Mouse (Mus musculus) liver, embryonic 13.5 days (tissue): ENCODE results near the gene Actbl2. TPM values are rescaled to one million over a fixed set of nuclear protein-coding genes. Genes with fewer than 3 reads are reported as not detected.

ENCODE experiments used
- ATAC-seq: fragments of 200-750 bp; cut with Nextera tagmentation; 2 replicates; pipeline ENCODE4 v1.8.0; 2017; ENCODE audit warnings: low read depth, mild to moderate bottlenecking, moderate number of reproducible peaks, moderate library complexity
- DNase-seq: peaks from one replicate; pipeline ENCODE4 v3.0.0; 2022
- H3K27ac ChIP-seq: fragments of 300-500 bp; sonication (generic); 2 replicates; pipeline ENCODE4 v1.5.1; 2015; ENCODE audit warnings: moderate library complexity, mild to moderate bottlenecking, inconsistent platforms
- H3K27me3 ChIP-seq: fragments of 300-500 bp; sonication (generic); 2 replicates; pipeline ENCODE4 v1.6.1; 2015; ENCODE audit warnings: mild to moderate bottlenecking, inconsistent platforms
- H3K36me3 ChIP-seq: fragments of 300-500 bp; sonication (generic); 2 replicates; pipeline ENCODE4 v1.6.1; 2015; ENCODE audit warnings: mild to moderate bottlenecking, inconsistent platforms
- H3K4me1 ChIP-seq: fragments of 300-500 bp; sonication (generic); replicated peaks from 2 replicates; pipeline ENCODE4 v1.6.1; 2015; ENCODE audit warnings: inconsistent platforms
- H3K4me2 ChIP-seq: fragments of 300-500 bp; sonication (generic); 2 replicates; pipeline ENCODE4 v1.6.1; 2015; ENCODE audit warnings: inconsistent platforms, mild to moderate bottlenecking, moderate library complexity
- H3K4me3 ChIP-seq: fragments of 300-500 bp; sonication (generic); replicated peaks from 2 replicates; pipeline ENCODE4 v1.5.1; 2015; ENCODE audit warnings: mild to moderate bottlenecking, inconsistent platforms
- H3K9ac ChIP-seq: fragments of 300-500 bp; sonication (generic); 2 replicates; pipeline ENCODE4 v1.6.1; 2015; ENCODE audit warnings: mild to moderate bottlenecking, inconsistent platforms
- H3K9me3 ChIP-seq: fragments of 300-500 bp; sonication (generic); replicated peaks from 2 replicates; pipeline ENCODE4 v1.6.1; 2016; ENCODE audit warnings: inconsistent platforms
- WGBS: fragments of 180-500 bp; shearing (Covaris S2); methylation state at CpG from one replicate; pipeline ENCODE4 v1.1.7; 2015; ENCODE audit not compliant: insufficient replicate concordance; 5-methylcytosine and 5-hydroxymethylcytosine counted together
- polyA plus RNA-seq: library from polyadenylated mRNA; unstranded; fragments of >200 nt; fragmentation: Nextera tagmentation; extraction: Ambion mirVana; gene quantifications from 2 replicates; pipeline ENCODE4 v1.2.1, GENCODE M21; 2015

Gene Actbl2
- polyA plus RNA-seq, 1 experiment from 2014 or later = not detected

- no peak overlapping the region for H3K9ac ChIP-seq
These were observed 17.1 kb downstream of the Actbl2 start for GRCm38 (mm10) chr13:111271868-111272267.

DNA sequence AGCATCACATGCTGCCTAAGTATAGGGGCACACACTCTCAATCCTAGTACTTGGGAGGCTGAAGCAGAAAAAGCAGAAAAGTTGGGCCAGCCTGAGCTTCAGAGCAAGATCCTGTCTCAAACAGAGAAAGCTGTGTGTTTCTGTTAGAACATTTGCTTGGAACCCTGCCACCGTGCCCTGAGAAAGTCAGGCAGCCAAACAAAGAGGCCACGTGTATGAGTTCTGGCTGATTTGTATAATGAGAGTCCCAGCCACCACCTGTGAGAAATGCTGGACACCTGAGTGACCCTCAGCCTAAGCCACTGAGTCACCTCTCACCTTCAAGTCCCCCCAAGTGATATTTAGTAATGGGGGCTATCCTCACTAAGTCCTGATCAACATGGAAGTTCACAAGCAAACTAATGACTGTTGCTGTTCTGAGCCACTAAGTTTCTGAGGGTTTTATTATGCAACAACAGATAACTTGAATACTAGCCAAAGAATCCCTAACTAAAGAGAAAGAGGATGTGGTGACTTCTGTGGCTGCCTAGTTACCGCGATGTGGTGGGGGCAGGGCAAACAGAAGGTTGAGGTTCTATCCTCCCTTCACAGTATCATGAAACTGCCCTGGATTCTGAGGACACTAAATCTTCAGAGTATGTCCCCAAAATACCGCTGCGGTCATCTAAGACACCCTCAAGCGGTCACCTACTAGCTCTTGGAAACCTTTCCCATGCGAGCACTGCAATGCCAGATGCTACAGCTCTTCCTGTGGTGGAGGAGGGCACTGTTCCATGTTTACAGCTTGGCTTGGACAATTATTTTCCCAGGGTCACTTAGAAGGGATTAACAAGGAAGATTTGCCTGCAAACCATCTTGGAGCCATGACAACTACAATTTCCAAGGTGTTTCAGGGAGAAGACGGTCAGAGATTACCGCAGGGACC lies 31.9 kb downstream of the Actbl2 start:
- ATAC-seq (no peak), DNase-seq (peak; percentile 5)
- Histone ChIP-seq H3K27ac (no peak overlapping the region), H3K36me3 (no peaks in the 10 kb centered on the region), H3K9ac (no peak overlapping the region), H3K4me2 (no peak overlapping the region), H3K4me1 (no peaks in the 10 kb centered on the region), H3K4me3 (no peak overlapping the region), H3K27me3 (no peaks in the 10 kb centered on the region), H3K9me3 (no peaks in the 10 kb centered on the region)
- WGBS = 35% methylated on average over 10 of the region's 10 CpGs

More at GRCm38 (mm10) chr13:111271868-111272267, 17.1 kb downstream of the Actbl2 start:
- no peaks in the 10 kb centered on the region for H3K4me1 ChIP-seq
- no peak overlapping the region for H3K4me3 ChIP-seq
- H3K27me3 ChIP-seq = no peaks in the 10 kb centered on the region
- no peak overlapping the region for H3K27ac ChIP-seq
- ATAC-seq (no peak), DNase-seq (no peak)
- no peaks in the 10 kb centered on the region for H3K36me3 ChIP-seq
- H3K9me3 ChIP-seq = no peaks in the 10 kb centered on the region
- H3K4me2 ChIP-seq = no peak overlapping the region
- 67% methylated on average over 8 of the region's 8 CpGs for whole genome bisulfite sequencing

DNA sequence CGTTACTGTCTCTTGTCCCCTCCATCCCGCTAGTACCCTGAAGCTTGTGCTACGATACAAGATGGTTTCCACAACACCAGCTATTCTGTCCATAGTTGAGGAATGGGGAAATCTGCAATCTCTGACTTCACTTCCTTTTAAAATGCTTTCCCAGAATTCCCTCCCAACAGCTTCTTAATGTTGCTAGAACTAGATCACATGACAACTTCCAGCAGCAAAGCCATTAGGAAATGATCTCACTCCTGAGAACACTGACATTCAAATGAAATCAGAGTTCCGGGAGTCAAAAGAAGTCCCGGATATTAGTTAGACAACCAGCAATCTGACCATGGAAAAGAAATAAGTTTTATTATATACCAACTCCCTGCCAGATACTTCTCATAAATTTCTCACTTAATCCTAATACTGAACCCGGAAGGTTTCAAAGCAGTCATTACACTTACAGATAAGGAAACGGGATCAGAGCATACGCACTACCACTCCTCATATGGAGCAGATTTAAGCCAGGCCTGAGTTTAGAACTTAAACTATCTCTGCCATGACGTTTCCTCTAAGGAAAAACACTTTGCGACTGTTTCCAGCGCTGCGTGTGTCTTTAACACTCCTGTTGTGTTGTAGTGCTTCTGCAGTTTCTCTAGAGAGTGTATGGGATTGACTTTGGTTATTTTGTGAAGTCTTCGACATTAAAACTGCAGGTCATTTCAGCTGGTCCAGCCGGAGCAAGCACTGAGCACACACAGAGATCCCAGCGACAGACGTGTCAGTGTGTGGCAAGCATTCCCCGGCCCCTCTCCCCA lies 36.5 kb downstream of the Actbl2 start:
- Histone ChIP-seq H3K4me3 (no peak overlapping the region), H3K4me2 (no peak overlapping the region), H3K36me3 (no peaks in the 10 kb centered on the region), H3K27ac (peak overlapping the region; percentile 3; the same call in 1 of the 2 replicates), H3K4me1 (no peaks in the 10 kb centered on the region), H3K27me3 (no peaks in the 10 kb centered on the region), H3K9me3 (no peaks in the 10 kb centered on the region), H3K9ac (no peak overlapping the region)
- DNase-seq (no peak), ATAC-seq (no peak)
- 61% methylated on average over 17 of the region's 17 CpGs for WGBS

DNA sequence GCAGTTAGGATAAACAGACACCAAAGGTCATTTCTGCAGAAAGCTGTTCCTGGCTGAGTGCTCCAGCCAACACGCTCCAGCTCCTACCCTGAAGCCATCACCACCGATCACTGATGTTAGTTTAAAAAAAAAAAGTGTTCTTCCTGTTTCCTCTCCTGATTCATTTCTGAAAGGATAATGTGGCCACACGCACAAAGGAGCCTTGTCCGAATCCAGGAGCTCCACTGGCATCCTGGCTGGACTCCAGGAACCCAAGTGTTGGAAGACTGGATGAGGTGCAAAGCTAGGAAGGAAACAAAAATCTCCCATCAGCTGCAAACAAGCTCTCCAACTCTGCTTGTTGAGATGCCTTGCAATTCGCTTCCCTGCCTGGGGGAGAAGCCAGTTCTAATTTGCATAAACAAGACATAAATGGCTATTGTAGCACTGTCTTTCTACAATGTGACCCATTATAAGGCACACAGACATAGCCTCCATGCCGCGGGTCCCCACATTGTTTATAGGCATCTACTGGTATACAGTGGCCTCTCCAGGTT lies 37.2 kb downstream of the Actbl2 start:
- Histone ChIP-seq H3K36me3 (no peaks in the 10 kb centered on the region), H3K9me3 (no peaks in the 10 kb centered on the region), H3K9ac (no peak overlapping the region), H3K4me3 (no peak overlapping the region), H3K27me3 (no peaks in the 10 kb centered on the region), H3K27ac (peak overlapping the region; percentile 3; the same call in 1 of the 2 replicates), H3K4me2 (no peak overlapping the region), H3K4me1 (no peaks in the 10 kb centered on the region)
- ATAC-seq (no peak), DNase-seq (no peak)
- 51% methylated on average over 7 of the region's 7 CpGs for WGBS

- Histone ChIP-seq H3K4me2 (no peak overlapping the region), H3K9me3 (no peaks in the 10 kb centered on the region), H3K36me3 (no peaks in the 10 kb centered on the region), H3K4me1 (no peaks in the 10 kb centered on the region), H3K27me3 (no peaks in the 10 kb centered on the region), H3K27ac (no peak overlapping the region), H3K4me3 (no peak overlapping the region), H3K9ac (no peak overlapping the region)
- ATAC-seq (no peak), DNase-seq (no peak)
- WGBS = 63% methylated on average over 2 of the region's 2 CpGs
These were observed 38.7 kb downstream of the Actbl2 start for GRCm38 (mm10) chr13:111293478-111293877.

GRCm38 (mm10) chr13:111294965-111295494 lies 40.2 kb downstream of the Actbl2 start:
- WGBS = 60% methylated on average over 4 of the region's 4 CpGs
- Histone ChIP-seq H3K4me3 (no peak overlapping the region), H3K36me3 (no peaks in the 10 kb centered on the region), H3K4me2 (no peak overlapping the region), H3K9me3 (no peaks in the 10 kb centered on the region), H3K9ac (no peak overlapping the region), H3K27ac (no peak overlapping the region), H3K4me1 (no peaks in the 10 kb centered on the region), H3K27me3 (no peaks in the 10 kb centered on the region)
- DNase-seq (no peak), ATAC-seq (no peak)

GRCm38 (mm10) chr13:111296029-111296428 lies 41.2 kb downstream of the Actbl2 start:
- ATAC-seq (no peak), DNase-seq (no peak)
- Histone ChIP-seq H3K27me3 (no peaks in the 10 kb centered on the region), H3K27ac (no peak overlapping the region), H3K4me2 (no peak overlapping the region), H3K4me3 (no peak overlapping the region), H3K9me3 (no peaks in the 10 kb centered on the region), H3K36me3 (no peaks in the 10 kb centered on the region), H3K9ac (no peak overlapping the region), H3K4me1 (no peaks in the 10 kb centered on the region)
- WGBS = 45% methylated on average over 5 of the region's 5 CpGs

DNA sequence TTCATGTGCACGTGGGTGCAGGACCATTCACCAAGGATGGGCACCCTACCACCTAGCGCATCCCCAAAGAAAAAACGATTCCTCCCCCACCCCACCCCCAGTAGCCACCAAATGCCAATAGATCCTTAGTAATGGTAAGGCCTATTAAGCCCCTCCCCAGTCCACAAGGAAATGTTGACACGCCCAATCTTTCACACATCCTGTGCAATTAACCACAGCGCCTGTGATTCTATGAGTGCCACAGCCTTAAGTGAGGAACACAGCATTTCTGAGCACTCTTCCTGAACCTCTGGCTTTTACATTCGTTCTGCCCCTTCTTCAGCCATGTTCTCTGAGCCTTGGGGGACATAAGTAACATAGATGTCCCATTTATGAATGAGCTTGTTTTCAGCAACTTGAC lies 42.8 kb downstream of the Actbl2 start:
- ATAC-seq = no peak
- WGBS = 49% methylated on average over 6 of the region's 6 CpGs
- no peaks in the 10 kb centered on the region for H3K4me1 ChIP-seq

DNA sequence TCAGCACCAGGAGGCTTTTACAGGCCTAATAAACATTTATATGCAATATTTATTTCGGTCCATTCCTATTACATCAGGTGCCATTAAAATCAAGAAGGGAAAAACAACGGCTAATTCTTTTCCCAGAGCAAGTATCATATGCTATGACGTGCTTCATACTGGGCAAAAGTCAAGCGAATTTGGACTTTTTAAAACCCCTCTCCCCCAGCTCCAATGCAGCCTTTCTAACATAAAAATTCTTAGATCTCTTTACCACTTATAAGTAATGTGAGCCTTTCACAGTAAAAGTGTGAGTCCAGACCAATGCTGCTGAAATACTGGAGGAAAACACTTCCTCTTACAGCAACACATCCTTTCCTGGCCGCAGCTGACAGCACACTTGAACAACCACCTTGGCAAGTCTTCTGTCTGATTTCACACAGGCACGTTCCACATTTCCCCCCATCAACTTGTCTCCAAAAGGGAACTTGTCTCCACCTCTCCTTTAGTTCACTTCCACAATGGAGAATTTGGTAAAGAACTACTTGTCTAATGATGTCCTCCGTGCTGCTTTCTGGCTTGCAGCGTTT lies 44.4 kb downstream of the Actbl2 start:
- no peaks in the 10 kb centered on the region for H3K36me3 ChIP-seq
- no peak overlapping the region for H3K4me2 ChIP-seq
- no peak for DNase-seq
- H3K4me1 ChIP-seq = no peaks in the 10 kb centered on the region
- no peaks in the 10 kb centered on the region for H3K9me3 ChIP-seq
- H3K27me3 ChIP-seq = no peaks in the 10 kb centered on the region
- ATAC-seq = no peak
- no peak overlapping the region for H3K4me3 ChIP-seq
- H3K9ac ChIP-seq = no peak overlapping the region
- no peak overlapping the region for H3K27ac ChIP-seq
- 53% methylated on average over 8 of the region's 8 CpGs for WGBS

More for the DNA sequence above, 42.8 kb downstream of the Actbl2 start:
- Histone ChIP-seq H3K9me3 (no peaks in the 10 kb centered on the region), H3K4me2 (no peak overlapping the region), H3K9ac (no peak overlapping the region), H3K27ac (no peak overlapping the region), H3K27me3 (no peaks in the 10 kb centered on the region), H3K4me3 (no peak overlapping the region), H3K36me3 (no peaks in the 10 kb centered on the region)
- DNase-seq = no peak

DNA sequence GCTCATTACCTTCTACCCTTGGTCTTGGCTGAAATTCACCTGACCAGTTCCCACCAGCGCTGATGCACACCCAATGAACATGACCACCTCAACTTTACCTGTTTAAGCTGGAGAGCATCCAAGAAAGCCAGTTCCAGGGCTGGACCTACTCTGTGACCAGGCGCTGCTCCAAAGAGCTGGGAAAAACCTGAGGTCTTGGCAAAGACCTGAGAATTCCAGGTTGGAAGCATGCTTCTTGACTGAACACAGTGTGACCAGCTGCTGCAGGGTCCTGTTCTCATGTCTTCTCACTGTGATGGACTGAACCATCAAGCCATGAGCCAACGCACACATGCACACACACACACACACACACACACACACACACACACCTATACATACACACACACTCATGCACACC lies 46.0 kb downstream of the Actbl2 start:
- Histone ChIP-seq H3K36me3 (no peaks in the 10 kb centered on the region), H3K27ac (no peak overlapping the region), H3K4me2 (no peak overlapping the region), H3K9ac (no peak overlapping the region), H3K27me3 (no peaks in the 10 kb centered on the region), H3K4me3 (no peak overlapping the region), H3K4me1 (no peaks in the 10 kb centered on the region), H3K9me3 (no peaks in the 10 kb centered on the region)
- DNase-seq (no peak), ATAC-seq (no peak)
- 69% methylated on average over 3 of the region's 3 CpGs for WGBS

DNA sequence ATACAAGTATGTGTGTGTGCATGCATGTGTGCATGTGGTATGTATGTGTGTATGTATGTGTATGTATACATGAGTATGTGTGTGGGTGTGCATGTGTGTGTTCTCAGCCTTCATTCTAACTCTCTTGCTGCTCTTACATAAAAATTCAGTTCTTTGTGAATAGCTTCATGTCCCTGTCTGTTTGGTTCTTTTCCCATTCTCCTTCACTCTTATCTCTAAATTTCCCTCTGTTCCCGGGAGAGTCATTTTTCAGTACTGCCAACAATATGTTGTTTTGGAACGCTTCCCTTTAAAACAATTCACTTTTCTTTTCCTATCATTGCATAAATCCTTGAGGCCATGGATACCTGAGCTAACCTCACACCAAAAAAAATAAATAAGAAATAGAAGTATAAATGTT lies 46.6 kb downstream of the Actbl2 start:
- ATAC-seq (no peak), DNase-seq (no peak)
- Histone ChIP-seq H3K36me3 (no peaks in the 10 kb centered on the region), H3K4me2 (no peak overlapping the region), H3K9ac (no peak overlapping the region), H3K27me3 (no peaks in the 10 kb centered on the region), H3K9me3 (no peaks in the 10 kb centered on the region), H3K27ac (no peak overlapping the region), H3K4me1 (no peaks in the 10 kb centered on the region), H3K4me3 (no peak overlapping the region)
- whole genome bisulfite sequencing = 63% methylated on average over 2 of the region's 2 CpGs
